Mouse (Mus musculus) kidney, postnatal 14 days (tissue): Measurements from ENCODE around the gene Cass4.

Source experiments
- DNase-seq: peaks from one replicate; pipeline ENCODE4 v3.0.0; 2022; ENCODE audit warnings: mixed read lengths

Cass4 gene

DNA sequence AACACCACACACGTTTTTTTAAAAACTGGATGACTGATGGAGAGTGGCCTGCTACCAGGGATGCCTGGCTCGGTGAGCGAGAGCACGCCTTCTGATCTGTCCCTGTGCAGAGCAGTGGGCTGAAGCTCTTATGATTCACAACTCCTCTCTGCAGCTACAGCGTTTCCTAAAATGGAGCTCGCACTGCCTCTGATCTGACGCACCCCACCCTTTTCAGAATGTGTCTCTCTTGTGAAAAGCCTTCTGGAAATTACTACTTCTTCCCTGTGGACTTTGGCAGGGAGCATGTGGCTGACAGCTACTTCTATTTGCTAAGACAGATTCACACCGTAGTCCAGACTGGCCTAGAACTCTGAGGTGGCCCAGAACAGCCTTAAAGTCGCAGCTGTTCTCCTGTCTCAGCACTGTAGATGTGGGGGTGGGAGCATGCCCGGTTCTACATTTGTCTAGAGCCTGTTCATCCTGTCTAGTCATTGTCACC, 1.5 kb upstream of the Cass4 start:
- DNase-seq, result no peak

- no peak for DNase-seq
These were observed 428 bp downstream of the Cass4 start for GRCm38 (mm10) chr2:172394052-172394392.

GRCm38 (mm10) chr2:172394671-172395070, 1.1 kb downstream of the Cass4 start:
- DNase-seq, result no peak

- no peak for DNase-seq
These were observed 2.4 kb downstream of the Cass4 start for GRCm38 (mm10) chr2:172395961-172396360.

DNA sequence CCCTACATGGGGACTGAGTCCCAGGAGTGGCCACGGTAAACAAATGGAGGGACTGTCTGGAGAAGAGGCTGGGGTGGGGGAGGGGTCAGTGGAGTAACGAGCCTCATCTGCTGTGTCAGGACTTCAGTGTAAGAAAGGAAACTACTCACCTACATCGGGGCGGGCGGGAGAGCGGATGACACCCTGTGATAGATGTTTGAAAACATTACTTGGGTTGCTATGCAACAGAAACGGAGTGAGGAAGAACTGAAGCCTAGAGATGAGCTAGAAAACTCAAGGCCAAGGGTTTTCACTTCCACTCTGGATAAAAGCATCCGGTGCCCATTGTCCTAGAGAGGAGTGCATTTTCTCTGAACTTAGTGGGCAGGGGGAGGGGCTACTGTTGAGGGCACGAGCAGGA, 6.3 kb downstream of the Cass4 start:
- DNase-seq, result no peak

- DNase-seq, result no peak
These were observed 7.7 kb downstream of the Cass4 start for GRCm38 (mm10) chr2:172401116-172401825.

- no peak for DNase-seq
These were observed 10.6 kb downstream of the Cass4 start for GRCm38 (mm10) chr2:172404239-172404638.

DNA sequence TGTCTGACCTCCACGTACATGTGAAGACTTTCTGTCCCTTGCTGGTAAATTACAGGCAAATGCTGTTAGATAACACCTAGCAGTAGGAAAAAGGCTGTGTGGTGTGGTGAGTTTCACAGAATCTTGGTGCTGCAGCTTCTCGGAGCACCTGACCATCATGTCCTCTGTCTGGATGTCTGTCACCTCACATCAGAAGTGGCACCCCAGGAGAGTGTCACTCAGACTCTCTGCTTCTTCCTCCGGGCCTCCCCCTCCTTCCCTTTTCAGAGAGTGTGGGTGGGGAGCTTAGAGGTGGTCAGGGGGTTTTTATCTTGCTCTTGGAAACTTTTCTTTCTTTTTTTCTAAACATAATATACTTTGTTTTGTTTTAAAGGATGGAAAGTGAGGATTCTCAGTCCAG, 11.4 kb downstream of the Cass4 start:
- no peak for DNase-seq

- no peak for DNase-seq
These were observed 12.6 kb downstream of the Cass4 start for GRCm38 (mm10) chr2:172406173-172406572.

DNA sequence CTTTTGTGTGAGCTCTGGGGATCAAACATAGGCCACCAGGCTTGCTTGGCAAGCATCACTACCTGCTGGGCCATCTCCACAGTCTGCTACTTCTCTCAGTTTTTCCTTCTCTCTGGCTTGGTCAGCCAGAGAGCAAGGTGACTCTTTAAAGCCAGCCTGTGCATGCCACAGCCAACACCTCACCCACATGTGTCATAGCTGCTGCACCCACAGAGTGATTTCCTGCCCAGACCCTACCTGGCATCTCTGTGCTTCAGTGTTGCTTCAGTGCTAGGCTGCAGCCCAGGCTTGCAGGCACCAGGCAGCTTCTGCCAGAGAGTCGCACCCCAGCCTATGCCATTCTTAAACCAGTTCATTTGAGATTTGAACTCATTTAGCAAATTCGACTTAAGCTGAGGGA, 13.9 kb downstream of the Cass4 start:
- DNase-seq, result no peak

GRCm38 (mm10) chr2:172410686-172411085, 17.1 kb downstream of the Cass4 start:
- DNase-seq, result no peak

DNA sequence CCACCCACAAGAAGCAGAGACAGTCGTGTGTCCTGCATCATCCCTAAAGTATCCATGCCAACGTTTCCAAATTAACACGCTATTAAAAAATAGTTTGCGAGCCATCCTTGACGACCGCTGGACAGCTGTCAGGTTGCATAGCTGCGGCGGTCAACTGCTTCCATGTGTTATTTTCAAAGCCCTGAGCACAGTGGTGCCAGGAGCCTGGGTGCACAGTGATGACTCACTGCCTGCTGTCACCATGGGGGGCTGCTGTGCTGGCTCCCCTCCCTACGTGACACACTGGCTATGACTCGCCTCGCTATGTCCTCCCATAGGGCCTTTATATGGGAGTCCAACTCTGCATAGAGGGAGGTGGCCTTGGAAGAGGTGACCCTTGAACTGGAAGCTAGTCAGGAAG, 17.5 kb downstream of the Cass4 start:
- no peak for DNase-seq

GRCm38 (mm10) chr2:172412454-172412853, 18.9 kb downstream of the Cass4 start:
- peak; percentile 48 for DNase-seq

DNA sequence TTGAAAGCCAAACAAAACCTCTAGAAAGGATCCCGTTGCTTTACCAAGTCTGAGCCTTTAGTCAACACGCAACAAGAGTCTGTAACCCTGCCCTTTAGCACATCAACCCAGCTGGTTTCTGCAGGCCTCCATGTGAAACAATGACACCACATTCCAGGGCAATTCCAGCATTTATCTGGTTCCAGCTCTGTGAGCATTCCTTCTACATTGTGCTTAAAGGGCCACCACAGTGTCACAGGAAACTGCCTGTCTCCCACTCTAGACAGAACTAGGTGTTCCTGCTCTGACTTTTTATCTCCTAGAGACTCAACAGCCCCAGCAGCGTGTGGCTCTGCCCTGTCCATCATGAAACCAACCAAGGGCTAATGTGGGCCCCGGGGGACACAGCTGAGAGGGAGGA, 19.7 kb downstream of the Cass4 start:
- DNase-seq, result peak; percentile 20

GRCm38 (mm10) chr2:172413894-172414293, 20.3 kb downstream of the Cass4 start:
- DNase-seq, result no peak

GRCm38 (mm10) chr2:172416218-172416617, 22.6 kb downstream of the Cass4 start:
- no peak for DNase-seq

GRCm38 (mm10) chr2:172416876-172417275, 23.3 kb downstream of the Cass4 start:
- DNase-seq, result no peak

GRCm38 (mm10) chr2:172418208-172418607, 24.6 kb downstream of the Cass4 start:
- no peak for DNase-seq

DNA sequence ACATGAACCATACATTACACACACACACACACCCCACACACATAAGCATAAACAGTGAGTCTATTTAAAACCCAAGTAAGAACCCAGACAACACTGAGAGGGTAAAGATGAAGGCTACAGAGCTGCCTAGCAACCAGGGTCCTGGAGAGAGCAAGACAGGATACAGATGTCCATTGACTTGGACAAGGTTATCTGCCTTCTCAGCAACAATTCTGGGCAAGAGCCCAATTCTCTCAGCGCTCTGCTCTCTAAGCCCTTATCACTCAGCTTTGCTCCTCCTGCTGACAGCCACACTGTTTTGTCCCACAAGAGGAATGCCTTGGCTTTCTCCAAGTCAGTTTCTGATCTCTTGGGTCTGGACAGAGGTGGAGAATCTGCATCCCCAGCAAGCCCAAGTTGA, 37.0 kb downstream of the Cass4 start:
- DNase-seq, result peak; percentile 68

DNA sequence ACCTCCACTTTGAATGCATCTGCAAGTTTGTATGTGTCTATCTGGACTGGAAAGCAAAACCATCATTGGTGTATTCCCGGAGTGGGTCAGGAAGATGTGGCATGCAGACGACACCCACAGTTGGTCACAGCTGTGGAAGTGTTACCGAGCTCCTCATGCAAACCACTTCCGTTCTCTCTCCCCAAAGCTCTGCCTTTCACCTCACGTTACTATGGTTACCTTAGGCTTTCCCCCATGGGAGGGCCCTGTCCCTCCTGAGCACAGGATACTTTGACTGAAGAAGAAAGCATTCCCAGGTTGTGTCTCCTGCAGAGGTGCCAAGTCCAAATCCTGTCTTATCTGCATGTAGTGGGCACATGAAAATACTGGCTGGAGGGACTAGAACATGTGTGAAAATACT, 40.2 kb downstream of the Cass4 start:
- no peak for DNase-seq

DNA sequence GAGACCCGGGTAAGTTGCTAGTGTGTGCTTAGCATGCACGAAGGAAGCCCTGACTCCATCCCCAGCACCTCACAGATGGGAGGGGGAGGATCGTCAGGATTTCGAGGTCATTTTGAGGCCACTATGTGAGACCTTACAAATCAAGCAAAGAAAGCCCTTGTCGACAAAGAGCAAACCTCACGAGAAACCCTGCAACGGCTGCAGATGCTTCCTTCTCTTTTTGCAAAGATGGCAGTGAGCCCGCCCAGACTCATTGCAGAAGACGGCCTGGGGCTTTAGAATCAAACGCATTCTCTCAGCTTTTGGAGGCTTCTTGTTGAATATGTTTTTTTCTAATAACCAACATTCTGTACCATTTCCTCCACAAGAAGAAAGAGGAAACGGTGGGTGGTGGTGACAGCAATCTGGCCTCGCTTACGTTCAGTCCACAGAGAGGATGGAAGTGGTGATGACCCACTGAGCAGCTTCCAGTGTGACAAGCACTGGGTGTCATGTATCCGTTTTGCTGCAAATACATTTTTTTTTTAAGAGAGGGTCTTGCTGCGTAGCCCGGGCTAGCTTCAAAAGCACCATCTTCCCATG, 43.9 kb downstream of the Cass4 start:
- DNase-seq, result no peak

DNA sequence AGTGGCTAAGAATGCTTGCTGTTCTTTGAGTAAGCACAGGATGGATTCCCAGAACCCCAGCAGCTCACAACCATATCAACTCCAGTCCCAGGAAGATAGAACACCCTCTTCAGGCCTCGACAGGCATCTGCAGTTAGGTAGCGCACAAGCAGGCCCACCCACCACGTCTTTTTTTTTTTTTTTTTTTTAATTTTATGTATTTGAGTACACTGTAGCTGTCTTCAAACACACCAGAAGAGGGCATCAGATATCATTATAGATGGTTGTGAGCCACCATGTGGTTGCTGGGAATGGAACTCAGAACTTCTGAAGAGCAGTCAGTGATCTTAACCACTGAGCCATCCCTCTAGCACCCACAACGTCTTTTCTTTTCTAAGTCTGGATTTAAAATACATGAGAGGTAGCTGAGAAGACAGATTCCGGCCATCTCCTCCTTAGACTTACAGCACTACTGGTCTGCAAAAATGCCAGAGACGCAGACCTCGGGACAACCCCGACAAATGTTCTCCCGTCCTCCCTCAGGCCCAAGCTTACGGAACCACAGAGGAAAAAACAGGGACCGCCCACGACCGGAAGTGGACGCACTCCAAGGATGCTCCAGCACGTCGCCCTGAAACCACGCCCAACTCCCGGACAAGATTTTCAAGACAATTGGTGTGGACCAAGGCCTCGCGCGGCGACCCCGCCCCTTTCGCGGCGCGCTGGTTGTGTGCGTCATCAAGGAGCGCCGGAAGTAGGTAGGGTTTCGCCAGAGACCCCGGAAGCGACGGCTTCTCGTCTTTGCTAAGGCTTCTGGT, 46.4 kb downstream of the Cass4 start, which contains the start of gene Rtf2:
Gene Rtf2, plus strand, starts transcription at position 714 of the 797 bp plus-strand sequence.
- peak; percentile 100 for DNase-seq

GRCm38 (mm10) chr2:172440640-172441005, 47.0 kb downstream of the Cass4 start:
- no peak for DNase-seq

- DNase-seq, result peak; percentile 23
These were observed 47.6 kb downstream of the Cass4 start for GRCm38 (mm10) chr2:172441176-172441575.
